Mouse (Mus musculus) liver, embryonic 14.5 days (tissue): ENCODE measurements around the gene Rras2. TPM values are rescaled to one million over a fixed set of nuclear protein-coding genes. Genes with fewer than 3 reads are reported as not detected.

Source experiments
- ATAC-seq: fragments of 200-750 bp; cut with Nextera tagmentation; 2 replicates; pipeline ENCODE4 v1.8.0; 2017; ENCODE audit warnings: moderate number of reproducible peaks, mild to moderate bottlenecking, moderate library complexity; ENCODE audit not compliant: insufficient read depth
- DNase-seq, 3 experiments: peaks; one replicate each; pipeline ENCODE4 v3.0.0-alpha.2; 2012 to 2013; ENCODE audit warnings: low read depth in 3 of 3, low spot score in 3 of 3
- H3K27ac ChIP-seq: fragments of 300-500 bp; sonication (generic); 2 replicates; pipeline ENCODE4 v1.5.1; 2014; ENCODE audit warnings: moderate library complexity, mild to moderate bottlenecking, control low read depth, inconsistent platforms
- H3K27me3 ChIP-seq: fragments of 300-500 bp; sonication (generic); 2 replicates; pipeline ENCODE4 v1.6.1; 2014; ENCODE audit warnings: mild to moderate bottlenecking, low read length, moderate library complexity; ENCODE audit not compliant: control insufficient read depth, insufficient read depth
- H3K36me3 ChIP-seq: fragments of 300-500 bp; sonication (generic); replicated peaks from 2 replicates; pipeline ENCODE4 v1.6.1; 2014; ENCODE audit warnings: low read depth; ENCODE audit not compliant: control insufficient read depth, insufficient read depth
- H3K4me1 ChIP-seq, 2 experiments: fragments of 200-500 bp in 1 of 2; fragments of 300-500 bp in 1 of 2; sonication (generic) in 1 of 2; replicated peaks; 2 replicates each; pipeline ENCODE4 v1.6.1; 2012 to 2014; ENCODE audit warnings: antibody characterized with exemption in 1 of 2, inconsistent platforms in 1 of 2, low read length in 1 of 2; ENCODE audit not compliant: control insufficient read depth in 2 of 2, insufficient read depth in 2 of 2
- H3K4me2 ChIP-seq: fragments of 300-500 bp; sonication (generic); 2 replicates; pipeline ENCODE4 v1.6.1; 2014; ENCODE audit warnings: low read depth, mild to moderate bottlenecking, control low read depth, moderate library complexity
- H3K4me3 ChIP-seq, 2 experiments: fragments of 200-500 bp in 1 of 2; fragments of 300-500 bp in 1 of 2; sonication (generic) in 1 of 2; 2 replicates each; pipeline ENCODE4 v1.5.1; 2012 to 2014; ENCODE audit warnings: low read depth in 2 of 2, low read length in 2 of 2, mild to moderate bottlenecking in 2 of 2, control low read depth in 1 of 2, inconsistent platforms in 1 of 2, moderate library complexity in 1 of 2; ENCODE audit not compliant: insufficient read depth in 1 of 2
- H3K9ac ChIP-seq: fragments of 300-500 bp; sonication (generic); replicated peaks from 2 replicates; pipeline ENCODE4 v1.6.1; 2014; ENCODE audit warnings: mild to moderate bottlenecking, control low read depth, moderate library complexity
- H3K9me3 ChIP-seq: fragments of 300-500 bp; sonication (generic); 2 replicates; pipeline ENCODE4 v1.6.1; 2016; ENCODE audit warnings: low read length, mixed read lengths; ENCODE audit not compliant: control insufficient read depth
- CTCF ChIP-seq: IDR thresholded peaks from 2 replicates; pipeline ENCODE4 v1.5.1; 2016; ENCODE audit warnings: antibody characterized with exemption, low read depth, control low read depth
- EP300 ChIP-seq: IDR thresholded peaks from 2 replicates; pipeline ENCODE4 v1.6.1; 2016; ENCODE audit warnings: antibody characterized with exemption, low read depth
- WGBS: fragments of 180-500 bp; shearing (Covaris S2); extraction: QIAGEN DNeasy Blood & Tissue Kit; methylation state at CpG from one replicate; pipeline ENCODE4 v1.1.7; 2014; ENCODE audit not compliant: insufficient replicate concordance; 5-methylcytosine and 5-hydroxymethylcytosine counted together
- polyA plus RNA-seq, 2 experiments: library from polyadenylated mRNA; depleted of rRNA in 1 of 2; stranded (reverse) in 1 of 2; unstranded in 1 of 2; fragments of >200 nt; fragmentation: Nextera tagmentation in 1 of 2; extraction: Ambion mirVana in 1 of 2; gene quantifications; 2 replicates each; pipeline versions ENCODE4 v1.2.1 to v1.2.3; 2012 to 2014

The Rras2 gene
- polyA plus RNA-seq, 2 experiments = 5.3 to 7.9 TPM

GRCm38 (mm10) chr7:114142151-114142798, 24.7 kb upstream of the Rras2 start:
- H3K4me2 ChIP-seq = no peak overlapping the region
- H3K9ac ChIP-seq = no peak overlapping the region
- H3K27me3 ChIP-seq = no peaks in the 10 kb centered on the region
- WGBS = 57% methylated on average over 10 of the region's 10 CpGs
- DNase-seq = peak in 1 of 3 experiments; percentile 4
- TF ChIP-seq CTCF = no peak
- no peak for TF ChIP-seq EP300
- no peak overlapping the region for H3K27ac ChIP-seq
- ATAC-seq = no peak
- no peaks in the 10 kb centered on the region for H3K36me3 ChIP-seq
- H3K4me3 ChIP-seq = no peak overlapping the region
- no peaks in the 10 kb centered on the region for H3K9me3 ChIP-seq
- H3K4me1 ChIP-seq = no peaks in the 10 kb centered on the region; a peak in 1 of 4 replicates

GRCm38 (mm10) chr7:114140026-114140425, 22.4 kb upstream of the Rras2 start:
- H3K36me3 ChIP-seq = no peaks in the 10 kb centered on the region
- no peaks in the 10 kb centered on the region; a peak in 1 of 4 replicates for H3K4me1 ChIP-seq
- no peak overlapping the region for H3K27ac ChIP-seq
- ATAC-seq (no peak), DNase-seq (no peak)
- TF ChIP-seq CTCF (no peak), EP300 (no peak)
- H3K9me3 ChIP-seq = no peaks in the 10 kb centered on the region
- H3K4me3 ChIP-seq = no peak overlapping the region
- WGBS = 54% methylated on average over 7 of the region's 7 CpGs
- no peaks in the 10 kb centered on the region; the same call in 1 of the 2 replicates for H3K27me3 ChIP-seq
- no peak overlapping the region for H3K4me2 ChIP-seq
- no peak overlapping the region for H3K9ac ChIP-seq

GRCm38 (mm10) chr7:114139400-114139799, 21.8 kb upstream of the Rras2 start:
- ATAC-seq (no peak), DNase-seq (no peak)
- H3K4me2 ChIP-seq = no peak overlapping the region
- no peak overlapping the region for H3K4me3 ChIP-seq
- H3K9me3 ChIP-seq = no peaks in the 10 kb centered on the region
- no peaks in the 10 kb centered on the region; a peak in 1 of 4 replicates for H3K4me1 ChIP-seq
- no peak for TF ChIP-seq EP300
- TF ChIP-seq CTCF = no peak
- no peaks in the 10 kb centered on the region; the same call in 1 of the 2 replicates for H3K27me3 ChIP-seq
- no peaks in the 10 kb centered on the region for H3K36me3 ChIP-seq
- no peak overlapping the region for H3K27ac ChIP-seq
- no peak overlapping the region for H3K9ac ChIP-seq
- WGBS = 77% methylated on average over 3 of the region's 3 CpGs

- no peak for DNase-seq
- 76% methylated on average over 2 of the region's 2 CpGs for WGBS
- Histone ChIP-seq H3K9me3 (no peaks in the 10 kb centered on the region), H3K27ac (no peak overlapping the region), H3K9ac (no peak overlapping the region), H3K4me2 (no peak overlapping the region), H3K4me3 (no peak overlapping the region), H3K27me3 (no peaks in the 10 kb centered on the region; the same call in 1 of the 2 replicates), H3K4me1 (no peaks in the 10 kb centered on the region; a peak in 1 of 4 replicates), H3K36me3 (no peaks in the 10 kb centered on the region)
- no peak for TF ChIP-seq CTCF
- no peak for TF ChIP-seq EP300
- ATAC-seq = no peak
These were observed 20.7 kb upstream of the Rras2 start for GRCm38 (mm10) chr7:114138261-114138660.

- H3K4me1 ChIP-seq = no peaks in the 10 kb centered on the region
- 42% methylated on average over 6 of the region's 6 CpGs for WGBS
- no peak for DNase-seq
- H3K27ac ChIP-seq = no peak overlapping the region
- no peak overlapping the region for H3K4me3 ChIP-seq
- H3K27me3 ChIP-seq = no peaks in the 10 kb centered on the region; the same call in 1 of the 2 replicates
- TF ChIP-seq CTCF (no peak), EP300 (no peak)
- H3K4me2 ChIP-seq = no peak overlapping the region
- ATAC-seq = no peak
- H3K36me3 ChIP-seq = no peaks in the 10 kb centered on the region
- H3K9me3 ChIP-seq = no peaks in the 10 kb centered on the region
- H3K9ac ChIP-seq = no peak overlapping the region
These were observed 17.6 kb upstream of the Rras2 start for GRCm38 (mm10) chr7:114135166-114135565.
